Mouse (Mus musculus) erythroblast, embryonic 14.5 days (primary cell): ENCODE data around the gene Aoc1.

Experiments
- GATA1 ChIP-seq: IDR thresholded peaks from 2 replicates; pipeline ENCODE4 v1.6.1; 2012; ENCODE audit warnings: low read length, inconsistent platforms, mixed read lengths
- TAL1 ChIP-seq: IDR thresholded peaks from 3 replicates; pipeline ENCODE4 v1.6.1; 2012; ENCODE audit warnings: low read length, inconsistent platforms, mixed read lengths

GRCm38 (mm10) chr6:48903437-48903836 lies 30.7 kb downstream of the Aoc1 start:
- no peak for TF ChIP-seq GATA1
- no peak for TF ChIP-seq TAL1
